Mouse (Mus musculus): ENCODE data around the gene Wfdc5.

Gene Wfdc5

GRCm38 (mm10) chr2:164174649-164175395 is 7.7 kb downstream of the Wfdc5 start:
- DNase-seq (ENCODE audit: low spot score) = no peak

- no peak for DNase-seq (ENCODE audit: low spot score)
These were observed 9.1 kb downstream of the Wfdc5 start for GRCm38 (mm10) chr2:164173394-164173793.

- no peak for DNase-seq (ENCODE audit: low spot score)
These were observed 11.6 kb downstream of the Wfdc5 start, which contains the start of gene Kcns1 for GRCm38 (mm10) chr2:164170902-164171301. TSS of gene Kcns1 (minus strand) at chr2:164171113.

- no peak for DNase-seq (ENCODE audit: low spot score)
These were observed 12.2 kb downstream of the Wfdc5 start for GRCm38 (mm10) chr2:164170326-164170725.

GRCm38 (mm10) chr2:164168571-164168946 is 14.0 kb downstream of the Wfdc5 start:
- no peak for DNase-seq (ENCODE audit: low spot score)

GRCm38 (mm10) chr2:164167752-164168570 is 14.6 kb downstream of the Wfdc5 start:
- DNase-seq (ENCODE audit: low spot score) = no peak

GRCm38 (mm10) chr2:164164941-164165340 is 17.6 kb downstream of the Wfdc5 start:
- DNase-seq (ENCODE audit: low spot score) = no peak

- no peak for DNase-seq (ENCODE audit: low spot score)
These were observed 21.0 kb downstream of the Wfdc5 start for GRCm38 (mm10) chr2:164161515-164162055.

GRCm38 (mm10) chr2:164158838-164159237 is 23.7 kb downstream of the Wfdc5 start:
- DNase-seq (ENCODE audit: low spot score) = no peak

- no peak for DNase-seq (ENCODE audit: low spot score)
These were observed 26.4 kb downstream of the Wfdc5 start for GRCm38 (mm10) chr2:164156158-164156557.

GRCm38 (mm10) chr2:164154007-164154406 is 28.5 kb downstream of the Wfdc5 start:
- DNase-seq (ENCODE audit: low spot score) = no peak

- no peak for DNase-seq (ENCODE audit: low spot score)
These were observed 30.2 kb downstream of the Wfdc5 start for GRCm38 (mm10) chr2:164152341-164152740.

GRCm38 (mm10) chr2:164150086-164150760 is 32.3 kb downstream of the Wfdc5 start:
- DNase-seq (ENCODE audit: low spot score) = no peak

GRCm38 (mm10) chr2:164146556-164146955 is 36.0 kb downstream of the Wfdc5 start:
- no peak for DNase-seq (ENCODE audit: low spot score)

GRCm38 (mm10) chr2:164144541-164144940 is 38.0 kb downstream of the Wfdc5 start:
- DNase-seq (ENCODE audit: low spot score) = no peak

- DNase-seq (ENCODE audit: low spot score) = no peak
These were observed 38.5 kb downstream of the Wfdc5 start for GRCm38 (mm10) chr2:164144025-164144424.

- no peak for DNase-seq (ENCODE audit: low spot score)
These were observed 40.5 kb downstream of the Wfdc5 start for GRCm38 (mm10) chr2:164142021-164142420.

GRCm38 (mm10) chr2:164137754-164138153 is 44.8 kb downstream of the Wfdc5 start:
- DNase-seq (ENCODE audit: low spot score) = no peak

- no peak for DNase-seq (ENCODE audit: low spot score)
These were observed 46.1 kb downstream of the Wfdc5 start for GRCm38 (mm10) chr2:164136393-164136792.

GRCm38 (mm10) chr2:164135367-164135766 is 47.2 kb downstream of the Wfdc5 start:
- DNase-seq (ENCODE audit: low spot score) = no peak

- peak; percentile 33 for DNase-seq (ENCODE audit: low spot score)
These were observed 48.0 kb downstream of the Wfdc5 start for GRCm38 (mm10) chr2:164134563-164134962.

GRCm38 (mm10) chr2:164131586-164131985 is 51.0 kb downstream of the Wfdc5 start:
- DNase-seq (ENCODE audit: low spot score) = no peak
